Mouse (Mus musculus) urinary bladder, postnatal 0 days (tissue): ENCODE data around the gene Vip. TPM values are rescaled to one million over a fixed set of nuclear protein-coding genes. Genes with fewer than 3 reads are reported as not detected.

ENCODE experiments used
- polyA plus RNA-seq: library from polyadenylated mRNA; unstranded; fragments of >200 nt; fragmentation: Nextera tagmentation; extraction: Ambion mirVana; gene quantifications from 2 replicates; pipeline ENCODE4 v1.2.1, GENCODE M21; 2015

Gene Vip
- 0.21 and 0.26 TPM in 2 replicates for polyA plus RNA-seq

GRCm38 (mm10) chr10:5639112-5639511 lies at the start of gene Vip:
Gene Vip (plus strand): TSS chr10:5639218.

GRCm38 (mm10) chr10:5593464-5593863 lies 45.6 kb upstream of the Vip start, which contains the start of gene Myct1:
Gene Myct1 (plus strand): TSS chr10:5593775.

Other genes starting within 250 kb of the Vip start
- 8.5 and 8.9 TPM in 2 replicates for gene Syne1, start 87.7 kb upstream of the Vip start, polyA plus RNA-seq
- gene Myct1, start 45.4 kb upstream of the Vip start, polyA plus RNA-seq = 2.3 and 2.7 TPM in 2 replicates
- gene Fbxo5, start 166.4 kb downstream of the Vip start, polyA plus RNA-seq = 9.1 and 15.8 TPM in 2 replicates
- 6.1 and 7.0 TPM in 2 replicates for gene Mtrf1l, start 184.7 kb downstream of the Vip start, polyA plus RNA-seq